Mouse (Mus musculus): ENCODE measurements around the gene Nudt16l1. TPM values are rescaled to one million over a fixed set of nuclear protein-coding genes. Genes with fewer than 3 reads are reported as not detected.

Nudt16l1 gene
- 38.9 and 41.7 TPM in 2 replicates for polyA plus RNA-seq (2012)

GRCm38 (mm10) chr16:4938461-4938860 is at the start of gene Nudt16l1:
Gene Nudt16l1 (plus strand): TSS chr16:4938761.

GRCm38 (mm10) chr16:4963797-4964709 is 25.5 kb downstream of the Nudt16l1 start, which contains the start of gene Anks3:
Gene Anks3 (minus strand): TSS chr16:4964205.

Other genes starting within 250 kb of the Nudt16l1 start
- 15.7 and 20.6 TPM in 2 replicates for gene Nmral1, start 219.4 kb upstream of the Nudt16l1 start, polyA plus RNA-seq (2012)
- gene Hmox2, start 212.4 kb upstream of the Nudt16l1 start, polyA plus RNA-seq (2012): 13.0 and 14.7 TPM in 2 replicates
- 37.4 and 39.7 TPM in 2 replicates for gene Cdip1, start 148.5 kb upstream of the Nudt16l1 start, polyA plus RNA-seq (2012)
- gene 4930562C15Rik, start 103.3 kb upstream of the Nudt16l1 start, polyA plus RNA-seq (2012): not detected in 2 replicates
- gene Ubald1, start 58.4 kb upstream of the Nudt16l1 start, polyA plus RNA-seq (2012): 306 and 321 TPM in 2 replicates
- gene Mgrn1, start 52.5 kb upstream of the Nudt16l1 start, polyA plus RNA-seq (2012): 26.9 and 28.9 TPM in 2 replicates
- 35.1 and 47.1 TPM in 2 replicates for gene Anks3, start 25.4 kb downstream of the Nudt16l1 start, polyA plus RNA-seq (2012)
- 0.03 TPM in 1 of 2 replicates, not detected in the other for gene Sept12, start 59.1 kb downstream of the Nudt16l1 start, polyA plus RNA-seq (2012)
- gene Smim22, start 68.5 kb downstream of the Nudt16l1 start, polyA plus RNA-seq (2012): not detected in 2 replicates
- gene Rogdi, start 74.8 kb downstream of the Nudt16l1 start, polyA plus RNA-seq (2012): 111 and 130 TPM in 2 replicates
- 23.6 and 25.3 TPM in 2 replicates for gene Glyr1, start 111.1 kb downstream of the Nudt16l1 start, polyA plus RNA-seq (2012)
- gene Ubn1, start 111.3 kb downstream of the Nudt16l1 start, polyA plus RNA-seq (2012): 20.0 and 22.6 TPM in 2 replicates
- 0.02 TPM in 1 of 2 replicates, not detected in the other for gene Ppl, start 193.7 kb downstream of the Nudt16l1 start, polyA plus RNA-seq (2012)
- gene Sec14l5, start 208.3 kb downstream of the Nudt16l1 start, polyA plus RNA-seq (2012): not detected in 2 replicates

Measured in megakaryocyte-erythroid progenitor cell, adult 5 weeks (primary cell).